Mouse (Mus musculus): ENCODE results near the gene Slc39a3. TPM values are rescaled to one million over a fixed set of nuclear protein-coding genes. Genes with fewer than 3 reads are reported as not detected.
"Not testable (repeated sequence)": the region's sequence is repeated elsewhere in the genome, so short reads cannot be mapped to it uniquely, and the experiment has no call there.

Gene Slc39a3
- total and polyA plus RNA-seq, 2 experiments from 2014 or later: 50.2 to 115 TPM

DNA sequence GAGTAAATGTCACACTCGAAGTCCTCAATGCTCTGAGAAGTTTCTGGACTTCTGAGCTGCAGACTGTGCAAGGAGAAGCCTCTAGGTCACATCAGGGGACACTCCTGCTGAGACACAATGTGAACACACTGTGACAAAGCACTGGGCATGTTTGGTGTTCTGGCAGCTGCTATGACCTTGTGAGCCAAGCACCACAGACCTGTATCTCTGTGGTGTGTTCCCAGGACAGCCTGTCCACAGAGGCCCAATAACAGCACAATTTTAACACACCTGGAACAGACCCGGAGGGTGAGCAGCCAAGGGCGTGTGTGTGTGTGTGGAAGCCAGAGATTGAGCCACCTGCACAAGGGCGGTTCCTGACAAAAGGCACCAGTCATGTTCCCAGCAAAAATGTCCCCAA lies 42.6 kb downstream of the Slc39a3 start:
- Histone ChIP-seq H3K36me3 (ENCODE audit: insufficient read depth, low read length) (no peaks in the 10 kb centered on the region), H3K9ac (replicated peaks; ENCODE audit: low read length, poor library complexity, severe bottlenecking) (no peak overlapping the region), H3K27me3 (ENCODE audit: insufficient read depth, low read length) (0 out of 2 replicates have a peak, but pooled peaks cover 2% of the 10 kb centered on the region), H3K4me1 (ENCODE audit: insufficient read depth, low read length) (peaks cover 6% of the 10 kb centered on the region; the same call in 1 of the 2 replicates), H3K4me3 (ENCODE audit: low read depth, low read length) (no peak overlapping the region), H3K9me3 (ENCODE audit: low read length) (no peaks in the 10 kb centered on the region), H3K4me2 (ENCODE audit: low read depth, low read length, poor library complexity, severe bottlenecking) (no peak overlapping the region), H3K27ac (ENCODE audit: low read depth, low read length) (no peak overlapping the region)
- ATAC-seq (ENCODE audit: low FRiP score): no peak
- no peak for TF ChIP-seq CTCF (IDR thresholded peaks at IDR 0.05)
- no peak for DNase-seq (ENCODE audit: low spot score)
- 65% methylated on average over 4 of the region's 4 CpGs for WGBS

DNA sequence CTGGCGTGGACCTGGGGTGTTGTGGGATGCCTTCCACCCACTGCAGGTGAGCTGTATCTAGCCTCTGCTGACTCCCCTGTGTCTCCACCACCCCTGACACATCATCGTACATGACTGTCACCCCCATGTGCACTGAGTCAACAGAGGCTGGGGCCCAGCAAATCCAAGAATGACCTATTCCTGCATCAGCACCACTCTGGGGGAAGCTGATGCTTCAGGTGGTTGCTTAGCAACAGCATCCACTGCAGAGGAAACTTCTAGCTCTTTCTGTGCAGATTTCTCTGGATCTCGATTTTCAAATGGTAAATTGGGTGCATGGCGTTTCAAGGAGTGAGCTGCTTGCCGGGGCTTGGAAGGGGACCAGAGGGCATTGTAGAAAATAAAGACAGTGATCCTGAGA lies 44.0 kb downstream of the Slc39a3 start:
- Histone ChIP-seq H3K36me3 (ENCODE audit: insufficient read depth, low read length) (no peaks in the 10 kb centered on the region), H3K9me3 (ENCODE audit: low read length) (no peaks in the 10 kb centered on the region), H3K9ac (replicated peaks; ENCODE audit: low read length, poor library complexity, severe bottlenecking) (peak overlapping the region; percentile 19; the same call in 1 of the 2 replicates), H3K27me3 (ENCODE audit: insufficient read depth, low read length) (0 out of 2 replicates have a peak, but pooled peaks cover 2% of the 10 kb centered on the region), H3K4me3 (ENCODE audit: low read depth, low read length) (no peak overlapping the region), H3K27ac (ENCODE audit: low read depth, low read length) (peak overlapping the region; percentile 32), H3K4me2 (ENCODE audit: low read depth, low read length, poor library complexity, severe bottlenecking) (no peak overlapping the region), H3K4me1 (ENCODE audit: insufficient read depth, low read length) (peaks cover 3% of the 10 kb centered on the region; the same call in 1 of the 2 replicates)
- DNase-seq (ENCODE audit: low spot score) (peak; percentile 40), ATAC-seq (ENCODE audit: low FRiP score) (no peak)
- no peak for TF ChIP-seq CTCF (IDR thresholded peaks at IDR 0.05)
- 35% methylated on average over 5 of the region's 5 CpGs for WGBS

DNA sequence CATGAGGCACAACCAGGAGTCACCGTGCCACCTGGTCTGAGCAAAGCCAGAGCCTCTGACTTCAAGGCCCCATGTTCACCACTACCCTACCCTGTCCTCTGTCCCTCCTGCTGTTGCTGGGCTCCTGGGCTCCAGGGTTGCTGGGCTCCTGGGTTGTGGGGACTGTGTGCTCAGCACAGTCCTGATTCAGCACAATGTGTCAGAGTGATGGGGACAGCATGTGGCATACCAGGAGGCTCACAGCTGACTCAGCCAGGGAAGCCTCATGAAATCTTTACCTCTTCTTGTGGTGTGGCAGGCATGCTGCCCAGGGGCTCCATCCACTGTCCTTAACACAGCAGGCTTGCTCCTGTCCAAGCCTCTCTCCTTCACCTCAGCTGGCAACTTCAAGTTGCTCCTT lies 45.3 kb downstream of the Slc39a3 start:
- DNase-seq (ENCODE audit: low spot score) (no peak), ATAC-seq (ENCODE audit: low FRiP score) (no peak)
- WGBS: 91% methylated on average over 1 of the region's 1 CpGs
- Histone ChIP-seq H3K27ac (ENCODE audit: low read depth, low read length) (no peak overlapping the region), H3K4me2 (ENCODE audit: low read depth, low read length, poor library complexity, severe bottlenecking) (no peak overlapping the region), H3K9ac (replicated peaks; ENCODE audit: low read length, poor library complexity, severe bottlenecking) (no peak overlapping the region), H3K27me3 (ENCODE audit: insufficient read depth, low read length) (peaks cover 4% of the 10 kb centered on the region; the same call in 1 of the 2 replicates), H3K4me3 (ENCODE audit: low read depth, low read length) (no peak overlapping the region), H3K4me1 (ENCODE audit: insufficient read depth, low read length) (peaks cover 3% of the 10 kb centered on the region; the same call in 1 of the 2 replicates), H3K36me3 (ENCODE audit: insufficient read depth, low read length) (no peaks in the 10 kb centered on the region), H3K9me3 (ENCODE audit: low read length) (no peaks in the 10 kb centered on the region)
- TF ChIP-seq CTCF (IDR thresholded peaks at IDR 0.05): no peak

DNA sequence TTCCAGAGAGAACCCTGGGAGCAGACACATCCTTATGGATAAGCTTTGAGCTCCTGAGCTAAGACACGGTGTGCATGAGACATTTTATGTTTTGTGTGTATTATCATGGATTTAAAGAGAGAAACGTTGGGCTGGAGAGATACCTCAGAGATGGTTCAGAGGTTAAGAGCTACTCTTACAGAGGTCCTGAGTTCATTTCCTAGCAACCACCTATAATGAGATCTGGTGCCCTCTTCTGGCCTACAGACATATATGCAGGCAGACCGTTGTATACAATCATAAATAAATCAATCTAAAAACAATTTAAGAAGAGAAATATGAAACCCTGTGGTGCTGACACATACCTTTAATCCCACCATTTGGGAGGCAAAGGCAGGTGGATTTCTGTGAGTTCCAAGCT lies 46.2 kb downstream of the Slc39a3 start:
- Histone ChIP-seq H3K9me3 (ENCODE audit: low read length) (no peaks in the 10 kb centered on the region), H3K4me3 (ENCODE audit: low read depth, low read length) (no peak overlapping the region), H3K4me1 (ENCODE audit: insufficient read depth, low read length) (peaks cover 3% of the 10 kb centered on the region; the same call in 1 of the 2 replicates), H3K9ac (replicated peaks; ENCODE audit: low read length, poor library complexity, severe bottlenecking) (no peak overlapping the region), H3K4me2 (ENCODE audit: low read depth, low read length, poor library complexity, severe bottlenecking) (no peak overlapping the region), H3K36me3 (ENCODE audit: insufficient read depth, low read length) (no peaks in the 10 kb centered on the region), H3K27me3 (ENCODE audit: insufficient read depth, low read length) (peaks cover 8% of the 10 kb centered on the region), H3K27ac (ENCODE audit: low read depth, low read length) (no peak overlapping the region)
- TF ChIP-seq CTCF (IDR thresholded peaks at IDR 0.05): peak; percentile 62
- 14% methylated on average over 3 of the region's 3 CpGs for WGBS
- DNase-seq (ENCODE audit: low spot score): no peak
- no peak for ATAC-seq (ENCODE audit: low FRiP score)

DNA sequence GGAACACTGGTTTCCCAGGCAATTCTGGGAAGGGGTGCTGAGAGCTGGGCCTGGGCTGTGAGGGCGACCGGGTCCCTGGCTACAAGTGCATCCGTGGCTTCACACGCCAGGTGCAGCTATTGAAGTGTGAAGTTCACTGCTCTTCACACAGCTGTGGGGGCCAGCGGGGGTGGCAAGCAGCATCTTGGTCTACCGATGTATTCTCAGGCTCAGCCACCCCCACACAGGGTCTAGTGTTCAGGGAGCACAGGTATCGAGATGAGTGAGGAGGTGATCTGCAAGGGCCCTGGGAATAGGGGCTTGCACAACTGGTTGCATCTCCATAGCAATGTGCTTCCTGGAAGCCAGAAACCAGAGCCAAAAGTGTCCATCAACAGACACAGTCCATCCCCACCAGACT lies 46.8 kb downstream of the Slc39a3 start:
- no peak overlapping the region for H3K27ac ChIP-seq (ENCODE audit: low read depth, low read length)
- DNase-seq (ENCODE audit: low spot score) (no peak), ATAC-seq (ENCODE audit: low FRiP score) (no peak)
- H3K9ac ChIP-seq (replicated peaks; ENCODE audit: low read length, poor library complexity, severe bottlenecking): no peak overlapping the region
- no peak overlapping the region for H3K4me3 ChIP-seq (ENCODE audit: low read depth, low read length)
- WGBS: 62% methylated on average over 7 of the region's 7 CpGs
- H3K9me3 ChIP-seq (ENCODE audit: low read length): no peaks in the 10 kb centered on the region
- no peak for TF ChIP-seq CTCF (IDR thresholded peaks at IDR 0.05)
- H3K4me1 ChIP-seq (ENCODE audit: insufficient read depth, low read length): peaks cover 8% of the 10 kb centered on the region; the same call in 1 of the 2 replicates
- peaks cover 12% of the 10 kb centered on the region for H3K27me3 ChIP-seq (ENCODE audit: insufficient read depth, low read length)
- H3K4me2 ChIP-seq (ENCODE audit: low read depth, low read length, poor library complexity, severe bottlenecking): no peak overlapping the region
- no peaks in the 10 kb centered on the region for H3K36me3 ChIP-seq (ENCODE audit: insufficient read depth, low read length)

DNA sequence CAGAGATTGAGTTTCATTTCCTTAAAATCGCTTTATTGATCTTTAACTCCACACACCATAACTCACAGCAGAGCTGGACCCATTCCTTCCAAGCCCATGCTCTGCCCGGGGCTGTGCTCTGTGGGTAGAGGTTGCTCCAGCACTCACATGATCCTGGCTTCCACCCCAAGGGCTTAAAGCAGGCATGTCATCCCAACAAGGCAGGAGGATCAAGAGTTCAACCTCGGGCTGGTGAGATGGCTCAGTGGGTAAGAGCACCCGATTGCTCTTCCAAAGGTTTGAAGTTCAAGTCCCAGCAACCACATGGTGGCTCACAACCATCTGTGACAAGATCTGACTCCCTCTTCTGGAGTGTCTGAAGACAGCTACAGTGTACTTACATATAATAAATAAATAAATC lies 47.4 kb downstream of the Slc39a3 start:
- H3K4me1 ChIP-seq (ENCODE audit: insufficient read depth, low read length); H3K4me2 ChIP-seq (ENCODE audit: low read depth, low read length, poor library complexity, severe bottlenecking); ATAC-seq (ENCODE audit: low FRiP score); H3K9me3 ChIP-seq (ENCODE audit: low read length); H3K36me3 ChIP-seq (ENCODE audit: insufficient read depth, low read length); H3K9ac ChIP-seq (replicated peaks; ENCODE audit: low read length, poor library complexity, severe bottlenecking); H3K27ac ChIP-seq (ENCODE audit: low read depth, low read length); DNase-seq (ENCODE audit: low spot score); H3K4me3 ChIP-seq (ENCODE audit: low read depth, low read length): not testable (repeated sequence)
- peaks cover 17% of the 10 kb centered on the region for H3K27me3 ChIP-seq (ENCODE audit: insufficient read depth, low read length)
- 71% methylated on average over 4 of the region's 4 CpGs for whole genome bisulfite sequencing

Measured in midbrain, postnatal 0 days (tissue).